Mouse (Mus musculus): ENCODE results near the gene Trim47. TPM values are rescaled to one million over a fixed set of nuclear protein-coding genes. Genes with fewer than 3 reads are reported as not detected.

The Trim47 gene
- polyA plus RNA-seq, 1 experiment from 2014 or later = 25.1 TPM

DNA sequence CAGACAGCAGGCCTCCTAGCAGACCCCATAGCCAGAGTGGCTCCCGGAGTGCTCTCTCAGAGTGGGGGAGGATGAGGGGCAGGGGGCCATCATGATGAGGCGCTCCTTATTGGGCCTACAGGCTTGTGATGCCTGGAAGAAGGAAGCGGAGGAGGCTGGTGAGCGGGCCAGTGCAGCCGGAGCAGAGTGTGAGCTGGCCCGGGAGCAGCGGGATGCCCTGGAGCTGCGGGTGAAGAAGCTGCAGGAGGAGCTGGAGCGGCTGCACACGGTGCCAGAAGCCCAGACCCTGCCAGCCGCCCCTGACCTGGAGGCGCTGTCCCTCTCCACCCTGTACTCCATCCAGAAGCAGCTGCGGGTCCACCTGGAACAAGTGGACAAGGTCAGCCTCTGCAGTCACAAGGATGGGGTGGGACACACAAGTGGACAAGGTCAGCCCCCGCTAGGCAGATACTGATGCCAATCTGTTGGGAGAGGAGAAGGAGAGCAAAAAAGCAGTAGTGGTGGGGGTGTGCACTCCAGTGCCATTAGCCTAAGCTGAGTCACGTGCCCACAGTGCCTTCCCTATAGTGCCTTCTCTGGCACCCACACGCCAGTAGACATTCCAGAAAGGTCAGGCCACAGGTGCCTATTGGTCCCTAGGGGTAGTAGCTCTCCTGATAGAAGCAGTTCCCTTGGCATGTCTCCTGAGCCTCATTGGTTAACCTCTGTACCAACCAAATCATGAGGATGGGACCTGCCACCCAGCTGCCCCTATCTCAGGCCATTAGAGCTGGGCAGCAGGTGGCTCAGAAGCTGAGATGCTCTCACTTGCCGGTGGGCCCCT is 67.9 kb downstream of the Trim47 start:
- H3K36me3 ChIP-seq = peaks cover 79% of the 10 kb centered on the region
- WGBS = 87% methylated on average over 17 of the region's 17 CpGs
- H3K27me3 ChIP-seq = no peaks in the 10 kb centered on the region
- H3K4me2 ChIP-seq (replicated peaks) = no peak overlapping the region
- H3K27ac ChIP-seq (replicated peaks) = no peak overlapping the region
- H3K9ac ChIP-seq = no peak overlapping the region
- H3K4me3 ChIP-seq (replicated peaks) = no peak overlapping the region
- ATAC-seq (ENCODE audit: insufficient number of reproducible peaks, low FRiP score, low TSS enrichment, low read depth) = no peak
- H3K4me1 ChIP-seq = 0 out of 2 replicates have a peak, but pooled peaks cover 5% of the 10 kb centered on the region
- no peaks in the 10 kb centered on the region for H3K9me3 ChIP-seq (replicated peaks)

DNA sequence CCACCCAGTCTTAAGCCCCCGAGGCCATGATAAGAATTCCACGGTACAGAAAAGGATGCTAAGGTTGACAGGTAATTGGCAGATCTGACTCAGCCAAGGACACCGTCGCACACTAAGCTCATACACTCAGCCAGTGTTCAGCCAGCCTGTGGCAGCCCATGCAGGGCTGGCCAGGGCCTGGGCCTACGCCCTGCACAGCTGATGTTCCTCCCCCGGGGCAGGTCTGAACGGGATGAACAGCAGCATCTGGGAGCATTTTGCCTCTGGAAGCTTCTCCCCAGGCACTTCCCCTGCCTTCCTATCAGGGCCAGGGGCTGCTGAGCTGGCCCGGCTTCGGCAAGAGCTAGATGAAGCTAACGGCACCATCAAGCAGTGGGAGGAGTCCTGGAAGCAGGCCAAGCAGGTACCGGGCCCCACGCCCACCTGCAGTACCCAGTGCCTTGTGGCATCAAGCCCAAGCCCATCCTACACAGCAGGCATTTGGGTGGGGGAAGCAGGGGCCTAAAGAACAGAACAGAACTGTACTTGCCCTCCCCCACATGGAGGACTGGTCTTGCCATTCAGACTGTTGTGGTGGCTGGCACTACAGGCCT is 68.9 kb downstream of the Trim47 start:
- 55% methylated on average over 12 of the region's 12 CpGs for WGBS
- ATAC-seq (ENCODE audit: insufficient number of reproducible peaks, low FRiP score, low TSS enrichment, low read depth) = no peak
- no peak overlapping the region for H3K27ac ChIP-seq (replicated peaks)

DNA sequence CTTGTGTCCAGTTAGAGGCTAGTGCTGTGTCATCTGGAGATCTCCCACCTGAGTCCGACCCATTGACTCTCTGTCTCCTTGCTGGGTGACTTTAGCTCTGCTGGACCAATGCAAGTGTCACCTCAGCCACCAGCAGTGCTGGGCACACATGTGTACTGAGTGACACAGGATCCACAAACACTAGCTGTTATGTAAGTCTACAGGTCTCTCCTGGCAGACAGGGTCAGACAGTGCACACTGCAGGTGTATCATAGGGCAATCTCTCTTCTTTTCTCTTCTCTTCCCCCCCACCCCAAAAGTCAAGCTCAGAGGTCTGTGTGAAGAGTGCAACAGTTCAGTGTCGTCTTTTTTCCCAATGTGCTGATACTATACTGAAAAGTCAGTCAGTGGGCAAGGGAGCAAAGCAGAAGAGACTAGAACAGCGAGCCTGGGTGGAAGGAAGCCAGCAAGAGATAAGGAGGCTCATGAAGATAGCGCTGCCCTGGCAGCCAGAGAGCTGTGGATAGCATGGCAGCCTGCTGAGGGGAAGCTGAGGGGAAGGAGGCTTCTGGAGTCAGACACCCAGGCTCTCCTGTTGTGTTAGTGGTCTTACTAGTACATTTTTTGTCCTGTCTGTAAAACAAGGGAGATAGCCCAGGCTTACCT is 69.7 kb downstream of the Trim47 start:
- Histone ChIP-seq H3K4me3 (replicated peaks) (no peak overlapping the region), H3K27me3 (no peaks in the 10 kb centered on the region), H3K9me3 (replicated peaks) (no peaks in the 10 kb centered on the region), H3K4me2 (replicated peaks) (no peak overlapping the region), H3K9ac (no peak overlapping the region), H3K4me1 (no peaks in the 10 kb centered on the region), H3K36me3 (peaks cover 93% of the 10 kb centered on the region), H3K27ac (replicated peaks) (no peak overlapping the region)
- WGBS = 89% methylated on average over 4 of the region's 4 CpGs
- ATAC-seq (ENCODE audit: insufficient number of reproducible peaks, low FRiP score, low TSS enrichment, low read depth) = no peak

More for the DNA sequence above, 68.9 kb downstream of the Trim47 start:
- Histone ChIP-seq H3K36me3 (peaks cover 88% of the 10 kb centered on the region), H3K4me1 (0 out of 2 replicates have a peak, but pooled peaks cover under 1% of the 10 kb centered on the region), H3K9me3 (replicated peaks) (no peaks in the 10 kb centered on the region), H3K4me3 (replicated peaks) (no peak overlapping the region), H3K27me3 (no peaks in the 10 kb centered on the region), H3K4me2 (replicated peaks) (no peak overlapping the region), H3K9ac (no peak overlapping the region)

DNA sequence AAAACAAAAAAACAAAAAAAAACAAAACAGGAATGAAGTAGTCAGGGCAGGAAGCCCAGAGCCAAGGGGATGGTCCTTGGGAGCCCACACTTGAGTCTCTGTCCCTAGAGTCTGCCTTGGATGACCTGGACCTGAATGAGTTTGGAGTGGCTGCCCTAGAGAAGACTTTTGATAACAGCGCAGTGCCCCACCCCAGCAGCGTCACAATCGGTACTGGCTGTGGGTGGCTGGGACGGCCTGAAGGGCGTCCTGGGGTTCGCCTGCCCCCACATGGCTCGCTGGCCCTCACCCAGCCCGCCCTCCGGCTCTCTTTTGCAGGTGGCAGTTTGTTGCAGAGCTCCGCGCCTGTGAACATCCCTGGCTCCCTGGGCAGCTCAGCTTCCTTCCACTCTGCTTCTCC is 71.1 kb downstream of the Trim47 start:
- Histone ChIP-seq H3K9me3 (replicated peaks) (no peaks in the 10 kb centered on the region), H3K4me1 (no peaks in the 10 kb centered on the region), H3K4me3 (replicated peaks) (no peak overlapping the region), H3K4me2 (replicated peaks) (no peak overlapping the region), H3K27ac (replicated peaks) (no peak overlapping the region), H3K9ac (no peak overlapping the region), H3K27me3 (no peaks in the 10 kb centered on the region), H3K36me3 (peaks cover 95% of the 10 kb centered on the region)
- ATAC-seq (ENCODE audit: insufficient number of reproducible peaks, low FRiP score, low TSS enrichment, low read depth) = no peak
- WGBS = 90% methylated on average over 11 of the region's 11 CpGs

Other genes starting within 250 kb of the Trim47 start
- 19.6 and 23.0 TPM in 2 replicates for gene Smim5, start 227.2 kb downstream of the Trim47 start, polyA plus RNA-seq (2015; fragmentation: Nextera tagmentation; extraction: Ambion mirVana)
- gene Smim6, start 215.2 kb downstream of the Trim47 start, polyA plus RNA-seq (2015; fragmentation: Nextera tagmentation; extraction: Ambion mirVana) = 1.6 and 2.6 TPM in 2 replicates
- gene Sap30bp, start 193.9 kb downstream of the Trim47 start, polyA plus RNA-seq (2015; fragmentation: Nextera tagmentation; extraction: Ambion mirVana) = 32.9 and 38.1 TPM in 2 replicates
- gene Recql5, start 193.7 kb downstream of the Trim47 start, polyA plus RNA-seq (2015; fragmentation: Nextera tagmentation; extraction: Ambion mirVana) = 21.4 and 23.9 TPM in 2 replicates
- gene Itgb4, start 152.5 kb downstream of the Trim47 start, polyA plus RNA-seq (2015; fragmentation: Nextera tagmentation; extraction: Ambion mirVana) = 21.1 and 21.5 TPM in 2 replicates
- 173 and 176 TPM in 2 replicates for gene Galk1, start 114.5 kb downstream of the Trim47 start, polyA plus RNA-seq (2015; fragmentation: Nextera tagmentation; extraction: Ambion mirVana)
- gene H3f3b, start 99.2 kb downstream of the Trim47 start, polyA plus RNA-seq (2015; fragmentation: Nextera tagmentation; extraction: Ambion mirVana) = 1,738 and 1,786 TPM in 2 replicates
- 36.8 and 42.2 TPM in 2 replicates for gene Unk, start 96.9 kb downstream of the Trim47 start, polyA plus RNA-seq (2015; fragmentation: Nextera tagmentation; extraction: Ambion mirVana)
- gene Unc13d, start 49.2 kb downstream of the Trim47 start, polyA plus RNA-seq (2015; fragmentation: Nextera tagmentation; extraction: Ambion mirVana) = 4.3 and 4.8 TPM in 2 replicates
- 68.6 and 90.8 TPM in 2 replicates for gene Wbp2, start 40.2 kb downstream of the Trim47 start, polyA plus RNA-seq (2015; fragmentation: Nextera tagmentation; extraction: Ambion mirVana)
- 5.2 and 6.1 TPM in 2 replicates for gene Trim65, start 3.9 kb upstream of the Trim47 start, polyA plus RNA-seq (2015; fragmentation: Nextera tagmentation; extraction: Ambion mirVana)
- gene Mrpl38, start 11.7 kb upstream of the Trim47 start, polyA plus RNA-seq (2015; fragmentation: Nextera tagmentation; extraction: Ambion mirVana) = 86.9 and 93.7 TPM in 2 replicates
- gene Fbf1, start 41.0 kb upstream of the Trim47 start, polyA plus RNA-seq (2015; fragmentation: Nextera tagmentation; extraction: Ambion mirVana) = 36.9 and 44.9 TPM in 2 replicates
- gene Ten1, start 71.6 kb upstream of the Trim47 start, polyA plus RNA-seq (2015; fragmentation: Nextera tagmentation; extraction: Ambion mirVana) = 81.0 and 86.7 TPM in 2 replicates
- gene Acox1, start 71.8 kb upstream of the Trim47 start, polyA plus RNA-seq (2015; fragmentation: Nextera tagmentation; extraction: Ambion mirVana) = 29.1 and 31.1 TPM in 2 replicates
- 28.1 and 28.5 TPM in 2 replicates for gene Evpl, start 110.9 kb upstream of the Trim47 start, polyA plus RNA-seq (2015; fragmentation: Nextera tagmentation; extraction: Ambion mirVana)
- gene Srp68, start 147.0 kb upstream of the Trim47 start, polyA plus RNA-seq (2015; fragmentation: Nextera tagmentation; extraction: Ambion mirVana) = 101 and 103 TPM in 2 replicates
- gene Galr2, start 153.7 kb upstream of the Trim47 start, polyA plus RNA-seq (2015; fragmentation: Nextera tagmentation; extraction: Ambion mirVana) = 0.27 and 0.47 TPM in 2 replicates
- 67.5 and 68.8 TPM in 2 replicates for gene Exoc7, start 180.0 kb upstream of the Trim47 start, polyA plus RNA-seq (2015; fragmentation: Nextera tagmentation; extraction: Ambion mirVana)
- 30.6 and 69.8 TPM in 2 replicates for gene Foxj1, start 208.2 kb upstream of the Trim47 start, polyA plus RNA-seq (2015; fragmentation: Nextera tagmentation; extraction: Ambion mirVana)

Data from embryonic facial prominence, embryonic 15.5 days (tissue).